Comparison of ENCODE assay signal across 8 mouse cellular contexts in genomic region chr6:146578111-146578531, GRCm38 (mm10). TPM values are rescaled to one million over a fixed set of nuclear protein-coding genes. Genes with fewer than 3 reads are reported as not detected.
DNase-seq lines count a peak whose midpoint lies in the region; ATAC-seq and TF ChIP-seq lines count a peak whose summit lies in the region.

No protein-coding gene starts in this region.

- peak overlapping the region; percentile 99 for H3K27ac ChIP-seq in layer of hippocampus, adult 2 months
- H3K27ac ChIP-seq in bone marrow, adult 2 months (ENCODE audit: control insufficient read depth, insufficient read depth, low read depth, low read length, poor library complexity), result peak overlapping the region; percentile 98
- H3K27ac ChIP-seq in gastrocnemius, adult 2 months, result peak overlapping the region; percentile 99
- H3K27ac ChIP-seq in intestine, embryonic 14.5 days (ENCODE audit: low read depth), result peak overlapping the region; percentile 98
- peak overlapping the region; percentile 99 for H3K27ac ChIP-seq in liver, embryonic 15.5 days (replicated peaks)
- H3K27ac ChIP-seq in neural tube, embryonic 13.5 days (replicated peaks), result peak overlapping the region; percentile 98

- peak overlapping the region; percentile 89 for H3K4me2 ChIP-seq in intestine, embryonic 14.5 days (ENCODE audit: low read length)
- peak overlapping the region; percentile 85 for H3K4me2 ChIP-seq in liver, embryonic 15.5 days
- peak overlapping the region; percentile 83 for H3K4me2 ChIP-seq in neural tube, embryonic 13.5 days

- peak overlapping the region; percentile 99 for H3K4me3 ChIP-seq in layer of hippocampus, adult 2 months
- H3K4me3 ChIP-seq in bone marrow, adult 2 months (replicated peaks; ENCODE audit: control insufficient read depth, low read depth, low read length), result peak overlapping the region; percentile 88
- peak overlapping the region; percentile 97 for H3K4me3 ChIP-seq in gastrocnemius, adult 2 months
- H3K4me3 ChIP-seq in intestine, embryonic 14.5 days (ENCODE audit: low read depth, low read length), result peak overlapping the region; percentile 87
- peak overlapping the region; percentile 93 for H3K4me3 ChIP-seq in liver, embryonic 15.5 days (replicated peaks)
- H3K4me3 ChIP-seq in neural tube, embryonic 13.5 days, result peak overlapping the region; percentile 84

- intact Hi-C loops in gastrocnemius, adult 2 months (cut with DNase I), result loop anchor here (5.0 kb wide), 2 partner anchors 54 to 76 kb away; partner anchors contain the start of gene Itpr2

- peak; percentile 47 for ATAC-seq in intestine, embryonic 14.5 days (replicated peaks; ENCODE audit: low FRiP score, low TSS enrichment, low read depth)
- ATAC-seq in liver, embryonic 15.5 days (ENCODE audit: insufficient read depth), result peak; percentile 70
- no peak for ATAC-seq in neural tube, embryonic 13.5 days (ENCODE audit: low read depth)

- under 1% methylated on average over 22 of the region's 22 CpGs for WGBS in bone marrow, adult 2 months
- under 1% methylated on average over 22 of the region's 22 CpGs for WGBS in intestine, embryonic 14.5 days
- WGBS in liver, embryonic 15.5 days (ENCODE audit: insufficient replicate concordance), result under 1% methylated on average over 22 of the region's 22 CpGs
- WGBS in neural tube, embryonic 13.5 days, result 0% methylated on average over 22 of the region's 22 CpGs

- TF ChIP-seq POLR2A in bone marrow, adult 2 months (IDR thresholded peaks at IDR 0.05; ENCODE audit: borderline replicate concordance, control insufficient read depth, low read depth, low read length), result no peak

- TF ChIP-seq CTCF in layer of hippocampus, adult 2 months (conservative IDR thresholded peaks at IDR 0.05), result no peak
- TF ChIP-seq CTCF in bone marrow, adult 2 months (IDR thresholded peaks at IDR 0.05; ENCODE audit: control insufficient read depth, insufficient read depth, low read length), result no peak
- TF ChIP-seq CTCF in gastrocnemius, adult 2 months (IDR thresholded peaks at IDR 0.05), result no peak

- H3K4me1 ChIP-seq in bone marrow, adult 2 months (ENCODE audit: control insufficient read depth, insufficient read depth, low read length), result no peaks in the 10 kb centered on the region; the same call in 1 of the 2 replicates
- H3K4me1 ChIP-seq in intestine, embryonic 14.5 days (replicated peaks; ENCODE audit: control insufficient read depth, insufficient read depth, low read length), result peaks cover 22% of the 10 kb centered on the region
- peaks cover 41% of the 10 kb centered on the region for H3K4me1 ChIP-seq in liver, embryonic 15.5 days (replicated peaks)
- peaks cover 42% of the 10 kb centered on the region for H3K4me1 ChIP-seq in neural tube, embryonic 13.5 days (replicated peaks)

- H3K36me3 ChIP-seq in intestine, embryonic 14.5 days (ENCODE audit: control insufficient read depth, insufficient read depth, low read length), result 0 out of 2 replicates have a peak, but pooled peaks cover 3% of the 10 kb centered on the region
- H3K36me3 ChIP-seq in liver, embryonic 15.5 days (replicated peaks), result peaks cover 6% of the 10 kb centered on the region; the same call in 1 of the 2 replicates
- no peaks in the 10 kb centered on the region for H3K36me3 ChIP-seq in neural tube, embryonic 13.5 days

- H3K9ac ChIP-seq in intestine, embryonic 14.5 days (ENCODE audit: low read length), result peak overlapping the region; percentile 91
- peak overlapping the region; percentile 98 for H3K9ac ChIP-seq in liver, embryonic 15.5 days
- peak overlapping the region; percentile 88 for H3K9ac ChIP-seq in neural tube, embryonic 13.5 days

- no peaks in the 10 kb centered on the region for H3K9me3 ChIP-seq in intestine, embryonic 14.5 days (ENCODE audit: control insufficient read depth, low read length)
- no peaks in the 10 kb centered on the region for H3K9me3 ChIP-seq in liver, embryonic 15.5 days (replicated peaks)
- H3K9me3 ChIP-seq in neural tube, embryonic 13.5 days, result no peaks in the 10 kb centered on the region

- DNase-seq in layer of hippocampus, adult 2 months (ENCODE audit: low spot score in 2 of 2), result peak; percentile 50 to 65
- DNase-seq in layer of hippocampus, postnatal 14 days (ENCODE audit: low spot score in 2 of 2), result no peak
- peak; percentile 81 for DNase-seq in gastrocnemius, adult 2 months
- no peak for DNase-seq in intestine, embryonic 14.5 days (ENCODE audit: low spot score)
- peak; percentile 76 to 80 for DNase-seq in thymus, postnatal 36 days

- H3K27me3 ChIP-seq in intestine, embryonic 14.5 days (replicated peaks; ENCODE audit: control insufficient read depth, insufficient read depth, low read length), result no peaks in the 10 kb centered on the region
- H3K27me3 ChIP-seq in liver, embryonic 15.5 days, result no peaks in the 10 kb centered on the region
- no peaks in the 10 kb centered on the region for H3K27me3 ChIP-seq in neural tube, embryonic 13.5 days

RNA-seq across cellular contexts. Expression of gene Ints13, which starts 0.5 kb away (rescaled TPM):
- total RNA-seq in layer of hippocampus, adult 2 months (2021), result 10 to 100 TPM; 46.8 to 51.1 TPM
- 10 to 100 TPM; 39.2 to 42.7 TPM for total RNA-seq in layer of hippocampus, postnatal 14 days (2021)
- polyA plus RNA-seq in bone marrow, adult 2 months (2011; ENCODE audit: insufficient read depth, insufficient read length, low replicate concordance, missing spikeins), result 44.2 and 89.4 TPM in 2 replicates
- 10 to 100 TPM; 14.4 to 18.8 TPM for total RNA-seq in gastrocnemius, adult 2 months (2021)
- polyA plus RNA-seq in intestine, embryonic 14.5 days (2014; fragmentation: Nextera tagmentation; extraction: Ambion mirVana), result 55.5 and 56.3 TPM in 2 replicates
- polyA plus RNA-seq in liver, embryonic 15.5 days (2015; fragmentation: Nextera tagmentation; extraction: Ambion mirVana), result 29.4 and 30.3 TPM in 2 replicates
- polyA plus RNA-seq in neural tube, embryonic 13.5 days (2015; fragmentation: Nextera tagmentation; extraction: Ambion mirVana), result 53.1 and 62.2 TPM in 2 replicates

RNA-seq across cellular contexts. Expression of gene Fgfr1op2, which starts 1.1 kb away (rescaled TPM):
- total RNA-seq in layer of hippocampus, adult 2 months (2021), result 100 to 1,000 TPM; 103 to 109 TPM
- 10 to 100 TPM; 78.3 to 80.9 TPM for total RNA-seq in layer of hippocampus, postnatal 14 days (2021)
- polyA plus RNA-seq in bone marrow, adult 2 months (2011; ENCODE audit: insufficient read depth, insufficient read length, low replicate concordance, missing spikeins), result 87.9 and 99.6 TPM in 2 replicates
- 10 to 100 TPM; 53.6 to 61.2 TPM for total RNA-seq in gastrocnemius, adult 2 months (2021)
- 87.7 and 94.1 TPM in 2 replicates for polyA plus RNA-seq in intestine, embryonic 14.5 days (2014; fragmentation: Nextera tagmentation; extraction: Ambion mirVana)
- 81.0 and 83.4 TPM in 2 replicates for polyA plus RNA-seq in liver, embryonic 15.5 days (2015; fragmentation: Nextera tagmentation; extraction: Ambion mirVana)
- 51.8 and 55.3 TPM in 2 replicates for polyA plus RNA-seq in neural tube, embryonic 13.5 days (2015; fragmentation: Nextera tagmentation; extraction: Ambion mirVana)

Comparison
In these comparisons a context has a peak if more than half of its experiments do, and no peak if none do; other contexts are left out.
1. DNase-seq: peak in layer of hippocampus, adult 2 months (2 of 2), gastrocnemius, adult 2 months (single experiment) and thymus, postnatal 36 days (2 of 2); none in layer of hippocampus, postnatal 14 days (0 of 2) and intestine, embryonic 14.5 days (single experiment).
2. Peak in every context shown above with its lines, with median percentiles within 50 percentile points of each other: H3K27ac ChIP-seq, H3K4me3 ChIP-seq, H3K4me2 ChIP-seq and H3K9ac ChIP-seq.